Mouse (Mus musculus) kidney, embryonic 14.5 days (tissue): Measurements from ENCODE around the gene Klhl35. TPM values are rescaled to one million over a fixed set of nuclear protein-coding genes. Genes with fewer than 3 reads are reported as not detected.
"Not testable (repeated sequence)": the region's sequence is repeated elsewhere in the genome, so short reads cannot be mapped to it uniquely, and the experiment has no call there.

ENCODE experiments used
- ATAC-seq: fragments of 200-750 bp; cut with Nextera tagmentation; 2 replicates; pipeline ENCODE4 v1.8.0; 2017; ENCODE audit warnings: moderate number of reproducible peaks, mild to moderate bottlenecking, moderate TSS enrichment, moderate library complexity; ENCODE audit not compliant: low FRiP score, low TSS enrichment
- H3K27ac ChIP-seq: fragments of 300-500 bp; sonication (generic); 2 replicates; pipeline ENCODE4 v1.5.1; 2014; ENCODE audit warnings: low read depth, mild to moderate bottlenecking, low read length, moderate library complexity, mixed read lengths
- H3K27me3 ChIP-seq: fragments of 300-500 bp; sonication (generic); 2 replicates; pipeline ENCODE4 v1.6.1; 2014; ENCODE audit warnings: mild to moderate bottlenecking, low read length; ENCODE audit not compliant: control insufficient read depth, insufficient read depth
- H3K36me3 ChIP-seq: fragments of 300-500 bp; sonication (generic); 2 replicates; pipeline ENCODE4 v1.6.1; 2014; ENCODE audit warnings: low read length, mixed read lengths; ENCODE audit not compliant: control insufficient read depth, insufficient read depth
- H3K4me1 ChIP-seq: fragments of 300-500 bp; sonication (generic); 2 replicates; pipeline ENCODE4 v1.6.1; 2014; ENCODE audit warnings: low read length, mixed read lengths; ENCODE audit not compliant: control insufficient read depth, insufficient read depth
- H3K4me2 ChIP-seq: fragments of 300-500 bp; sonication (generic); replicated peaks from 2 replicates; pipeline ENCODE4 v1.6.1; 2014; ENCODE audit warnings: low read depth, mild to moderate bottlenecking, low read length
- H3K4me3 ChIP-seq: fragments of 300-500 bp; sonication (generic); 2 replicates; pipeline ENCODE4 v1.5.1; 2014; ENCODE audit warnings: mild to moderate bottlenecking, low read length
- H3K9ac ChIP-seq: fragments of 300-500 bp; sonication (generic); 2 replicates; pipeline ENCODE4 v1.6.1; 2014; ENCODE audit warnings: low read depth, mild to moderate bottlenecking, low read length, moderate library complexity
- H3K9me3 ChIP-seq: fragments of 300-500 bp; sonication (generic); 2 replicates; pipeline ENCODE4 v1.6.1; 2016; ENCODE audit warnings: low read length; ENCODE audit not compliant: control insufficient read depth
- WGBS: fragments of 180-500 bp; shearing (Covaris S2); extraction: QIAGEN DNeasy Blood & Tissue Kit; methylation state at CpG from one replicate; pipeline ENCODE4 v1.1.7; 2014; 5-methylcytosine and 5-hydroxymethylcytosine counted together
- polyA plus RNA-seq: library from polyadenylated mRNA; unstranded; fragments of >200 nt; fragmentation: Nextera tagmentation; extraction: Ambion mirVana; gene quantifications from 2 replicates; pipeline ENCODE4 v1.2.1, GENCODE M21; 2014

Gene Klhl35
- polyA plus RNA-seq, 1 experiment from 2014 or later = 1.1 TPM

- H3K4me3 ChIP-seq = no peak overlapping the region
- H3K9me3 ChIP-seq = no peaks in the 10 kb centered on the region
- no peak for ATAC-seq
- WGBS = 37% methylated on average over 1 of the region's 1 CpGs
- no peak overlapping the region for H3K9ac ChIP-seq
- H3K4me1 ChIP-seq = no peaks in the 10 kb centered on the region
- H3K27me3 ChIP-seq = no peaks in the 10 kb centered on the region
- H3K36me3 ChIP-seq = no peaks in the 10 kb centered on the region
- H3K4me2 ChIP-seq = no peak overlapping the region
- no peak overlapping the region for H3K27ac ChIP-seq
Observed at GRCm38 (mm10) chr7:99499128-99499527, 33.3 kb downstream of the Klhl35 start.

DNA sequence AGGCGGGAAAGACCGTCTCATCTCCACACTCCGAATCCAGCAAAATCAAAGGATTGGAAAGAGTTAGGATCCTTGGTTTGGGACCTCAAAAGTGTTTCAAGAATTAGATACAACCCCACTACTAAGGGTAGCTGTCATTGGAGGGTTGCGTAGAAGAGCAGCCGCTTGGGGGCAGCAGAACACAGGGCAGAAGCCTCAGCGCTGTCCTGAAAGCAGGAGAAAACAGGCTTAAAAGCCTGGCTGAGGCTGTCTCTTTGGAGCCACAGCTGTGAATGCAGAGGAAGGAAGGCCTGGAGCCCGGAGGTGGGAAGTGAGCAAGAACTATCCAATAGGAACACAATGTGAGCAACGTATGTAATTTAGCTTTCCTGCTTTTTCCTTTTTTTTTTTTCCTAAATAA is 34.4 kb downstream of the Klhl35 start:
- Histone ChIP-seq H3K36me3 (no peaks in the 10 kb centered on the region), H3K27ac (no peak overlapping the region), H3K9me3 (no peaks in the 10 kb centered on the region), H3K27me3 (no peaks in the 10 kb centered on the region), H3K9ac (no peak overlapping the region), H3K4me2 (no peak overlapping the region), H3K4me3 (no peak overlapping the region), H3K4me1 (no peaks in the 10 kb centered on the region)
- ATAC-seq = peak; percentile 91
- 2% methylated on average over 8 of the region's 8 CpGs for WGBS

- H3K9ac ChIP-seq = no peak overlapping the region
- H3K27ac ChIP-seq = no peak overlapping the region
- no peak overlapping the region for H3K4me2 ChIP-seq
- H3K4me3 ChIP-seq = no peak overlapping the region
- no peaks in the 10 kb centered on the region for H3K27me3 ChIP-seq
- no peaks in the 10 kb centered on the region for H3K9me3 ChIP-seq
- 0 out of 2 replicates have a peak, but pooled peaks have one; percentile 15 for ATAC-seq
- WGBS = 24% methylated on average over 5 of the region's 5 CpGs
- no peaks in the 10 kb centered on the region for H3K4me1 ChIP-seq
- H3K36me3 ChIP-seq = no peaks in the 10 kb centered on the region
Observed at GRCm38 (mm10) chr7:99500655-99501054, 34.9 kb downstream of the Klhl35 start.

- Histone ChIP-seq H3K9me3 (no peaks in the 10 kb centered on the region), H3K4me1 (no peaks in the 10 kb centered on the region), H3K27me3 (no peaks in the 10 kb centered on the region), H3K36me3 (no peaks in the 10 kb centered on the region), H3K4me3 (no peak overlapping the region), H3K4me2 (no peak overlapping the region), H3K27ac (no peak overlapping the region), H3K9ac (no peak overlapping the region)
- WGBS = 47% methylated on average over 1 of the region's 1 CpGs
- no peak for ATAC-seq
Observed at GRCm38 (mm10) chr7:99501148-99501547, 35.3 kb downstream of the Klhl35 start.

GRCm38 (mm10) chr7:99504556-99504955 is 38.8 kb downstream of the Klhl35 start:
- Histone ChIP-seq H3K9me3 (peaks cover 4% of the 10 kb centered on the region; the same call in 1 of the 2 replicates), H3K27me3 (no peaks in the 10 kb centered on the region), H3K27ac (no peak overlapping the region), H3K36me3 (no peaks in the 10 kb centered on the region), H3K4me1 (no peaks in the 10 kb centered on the region), H3K4me3 (no peak overlapping the region), H3K9ac (no peak overlapping the region), H3K4me2 (no peak overlapping the region)
- ATAC-seq = no peak

- not testable (repeated sequence) for H3K4me2 ChIP-seq, H3K4me1 ChIP-seq, H3K4me3 ChIP-seq, H3K36me3 ChIP-seq, ATAC-seq, H3K9me3 ChIP-seq, H3K9ac ChIP-seq, H3K27ac ChIP-seq, H3K27me3 ChIP-seq
- WGBS = 18% methylated on average over 2 of the region's 2 CpGs
Observed at GRCm38 (mm10) chr7:99508187-99508586, 42.4 kb downstream of the Klhl35 start.

DNA sequence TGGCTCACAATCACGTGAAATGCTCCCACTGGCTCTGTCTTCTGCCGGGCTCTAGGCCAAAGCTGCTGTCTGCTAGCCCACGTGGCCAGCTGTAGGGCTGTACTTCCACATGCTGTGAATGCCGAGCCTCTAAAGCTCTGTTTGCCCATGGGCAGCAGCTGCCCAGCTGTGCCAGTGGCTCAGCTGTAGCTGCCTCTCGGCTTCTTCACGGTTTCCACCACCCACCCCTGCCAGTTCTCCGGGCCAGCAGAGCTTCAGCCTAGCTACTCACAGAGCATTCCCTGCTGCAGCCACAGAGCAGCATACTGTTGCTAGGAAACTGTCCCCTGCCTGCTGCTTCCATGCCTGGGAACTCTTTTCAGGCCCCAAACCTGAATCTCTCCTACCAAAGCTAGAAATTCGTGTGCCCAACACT is 44.3 kb downstream of the Klhl35 start:
- no peak for ATAC-seq
- Histone ChIP-seq H3K9ac (no peak overlapping the region), H3K27ac (no peak overlapping the region), H3K36me3 (no peaks in the 10 kb centered on the region), H3K9me3 (peaks cover 4% of the 10 kb centered on the region; the same call in 1 of the 2 replicates), H3K4me1 (no peaks in the 10 kb centered on the region), H3K4me3 (no peak overlapping the region), H3K4me2 (no peak overlapping the region), H3K27me3 (no peaks in the 10 kb centered on the region)
- WGBS = 14% methylated on average over 8 of the region's 8 CpGs

GRCm38 (mm10) chr7:99516092-99516813 is 50.4 kb downstream of the Klhl35 start:
- no peaks in the 10 kb centered on the region for H3K27me3 ChIP-seq
- H3K36me3 ChIP-seq = no peaks in the 10 kb centered on the region
- H3K4me2 ChIP-seq = no peak overlapping the region
- H3K4me1 ChIP-seq = no peaks in the 10 kb centered on the region
- no peak overlapping the region for H3K27ac ChIP-seq
- WGBS = 83% methylated on average over 9 of the region's 9 CpGs
- no peaks in the 10 kb centered on the region for H3K9me3 ChIP-seq
- H3K9ac ChIP-seq = no peak overlapping the region
- ATAC-seq = no peak
- H3K4me3 ChIP-seq = no peak overlapping the region

GRCm38 (mm10) chr7:99516814-99517157 is 51.0 kb downstream of the Klhl35 start:
- Histone ChIP-seq H3K4me3 (no peak overlapping the region), H3K4me1 (no peaks in the 10 kb centered on the region), H3K27me3 (no peaks in the 10 kb centered on the region), H3K9me3 (no peaks in the 10 kb centered on the region), H3K4me2 (no peak overlapping the region), H3K27ac (no peak overlapping the region), H3K36me3 (no peaks in the 10 kb centered on the region), H3K9ac (no peak overlapping the region)
- 81% methylated on average over 3 of the region's 3 CpGs for WGBS
- no peak for ATAC-seq
